Mouse (Mus musculus): ENCODE data around the gene Zfp235.

DNA sequence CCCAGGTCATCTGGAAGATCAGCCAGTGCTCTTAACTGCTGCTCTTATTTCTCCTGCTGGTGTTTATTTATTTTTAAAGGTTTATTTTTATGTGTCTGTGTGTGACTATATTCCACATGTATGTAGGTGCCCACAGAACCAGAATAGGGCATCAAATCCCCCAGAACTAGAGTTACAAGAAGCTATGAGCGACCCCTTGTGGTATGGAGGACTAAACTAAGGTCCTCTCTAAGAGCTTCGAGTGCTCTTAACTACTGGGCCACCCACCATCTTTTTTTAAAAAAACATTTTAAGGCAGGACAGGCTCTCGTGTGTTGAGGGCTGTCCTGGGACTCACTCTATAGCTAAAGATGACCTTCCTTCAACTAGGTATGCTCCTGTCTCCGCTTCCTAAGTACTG lies 47.1 kb upstream of the Zfp235 start:
- TF ChIP-seq POLR2A (IDR thresholded peaks at IDR 0.05; ENCODE audit: extremely low read depth, insufficient read depth, low read length) (no peak), CTCF (IDR thresholded peaks at IDR 0.05; ENCODE audit: low read depth, low read length) (no peak)

Measured in liver, adult 2 months (tissue).